Mouse (Mus musculus) limb, embryonic 14.5 days (tissue): Measurements from ENCODE around the gene Il1rap. TPM values are rescaled to one million over a fixed set of nuclear protein-coding genes. Genes with fewer than 3 reads are reported as not detected.

ENCODE experiments used
- ATAC-seq: fragments of 200-750 bp; cut with Nextera tagmentation; 2 replicates; pipeline ENCODE4 v1.8.0; 2017; ENCODE audit warnings: low read depth, moderate number of reproducible peaks, moderate TSS enrichment; ENCODE audit not compliant: low FRiP score
- DNase-seq: peaks from one replicate; pipeline ENCODE4 v3.0.0-alpha.2; 2015; ENCODE audit warnings: low spot score
- H3K27ac ChIP-seq: fragments of 300-500 bp; sonication (generic); replicated peaks from 2 replicates; pipeline ENCODE4 v1.5.1; 2014; ENCODE audit warnings: low read depth, mild to moderate bottlenecking, low read length, moderate library complexity, mixed read lengths
- H3K27me3 ChIP-seq: fragments of 300-500 bp; sonication (generic); 2 replicates; pipeline ENCODE4 v1.6.1; 2014; ENCODE audit warnings: low read length, mixed read lengths; ENCODE audit not compliant: control insufficient read depth, insufficient read depth
- H3K36me3 ChIP-seq: fragments of 300-500 bp; sonication (generic); 2 replicates; pipeline ENCODE4 v1.6.1; 2014; ENCODE audit warnings: mild to moderate bottlenecking, low read length, moderate library complexity, mixed read lengths; ENCODE audit not compliant: control insufficient read depth, insufficient read depth
- H3K4me1 ChIP-seq: fragments of 300-500 bp; sonication (generic); 2 replicates; pipeline ENCODE4 v1.6.1; 2014; ENCODE audit warnings: antibody characterized with exemption, low read length, mixed read lengths; ENCODE audit not compliant: control insufficient read depth, insufficient read depth
- H3K4me2 ChIP-seq: fragments of 300-500 bp; sonication (generic); replicated peaks from 2 replicates; pipeline ENCODE4 v1.6.1; 2014; ENCODE audit warnings: low read depth, mild to moderate bottlenecking, low read length, moderate library complexity; ENCODE audit not compliant: severe bottlenecking
- H3K4me3 ChIP-seq: fragments of 300-500 bp; sonication (generic); replicated peaks from 2 replicates; pipeline ENCODE4 v1.5.1; 2014; ENCODE audit warnings: low read length
- H3K9ac ChIP-seq: fragments of 300-500 bp; sonication (generic); 2 replicates; pipeline ENCODE4 v1.6.1; 2014; ENCODE audit warnings: mild to moderate bottlenecking, low read depth, low read length, moderate library complexity; ENCODE audit not compliant: severe bottlenecking
- H3K9me3 ChIP-seq: fragments of 300-500 bp; sonication (generic); 2 replicates; pipeline ENCODE4 v1.6.1; 2016; ENCODE audit warnings: low read length; ENCODE audit not compliant: control insufficient read depth
- POLR2A ChIP-seq: fragments of 200-500 bp; IDR thresholded peaks from 2 replicates; pipeline ENCODE4 v1.8.0; 2012; ENCODE audit warnings: inconsistent platforms, mild to moderate bottlenecking, moderate library complexity, borderline replicate concordance; ENCODE audit not compliant: insufficient read depth, insufficient read length; ENCODE audit errors: extremely low read depth
- WGBS: fragments of 180-500 bp; shearing (Covaris S2); extraction: QIAGEN DNeasy Blood & Tissue Kit; methylation state at CpG from one replicate; pipeline ENCODE4 v1.1.7; 2014; 5-methylcytosine and 5-hydroxymethylcytosine counted together
- polyA plus RNA-seq, 2 experiments: library from polyadenylated mRNA; depleted of rRNA in 1 of 2; stranded (reverse) in 1 of 2; unstranded in 1 of 2; fragments of >200 nt; fragmentation: Nextera tagmentation in 1 of 2; extraction: Ambion mirVana in 1 of 2; gene quantifications; 2 replicates each; pipeline versions ENCODE4 v1.2.1 to v1.2.3; 2012 to 2014

Gene Il1rap
- polyA plus RNA-seq, 2 experiments = 6.9 to 9.5 TPM

DNA sequence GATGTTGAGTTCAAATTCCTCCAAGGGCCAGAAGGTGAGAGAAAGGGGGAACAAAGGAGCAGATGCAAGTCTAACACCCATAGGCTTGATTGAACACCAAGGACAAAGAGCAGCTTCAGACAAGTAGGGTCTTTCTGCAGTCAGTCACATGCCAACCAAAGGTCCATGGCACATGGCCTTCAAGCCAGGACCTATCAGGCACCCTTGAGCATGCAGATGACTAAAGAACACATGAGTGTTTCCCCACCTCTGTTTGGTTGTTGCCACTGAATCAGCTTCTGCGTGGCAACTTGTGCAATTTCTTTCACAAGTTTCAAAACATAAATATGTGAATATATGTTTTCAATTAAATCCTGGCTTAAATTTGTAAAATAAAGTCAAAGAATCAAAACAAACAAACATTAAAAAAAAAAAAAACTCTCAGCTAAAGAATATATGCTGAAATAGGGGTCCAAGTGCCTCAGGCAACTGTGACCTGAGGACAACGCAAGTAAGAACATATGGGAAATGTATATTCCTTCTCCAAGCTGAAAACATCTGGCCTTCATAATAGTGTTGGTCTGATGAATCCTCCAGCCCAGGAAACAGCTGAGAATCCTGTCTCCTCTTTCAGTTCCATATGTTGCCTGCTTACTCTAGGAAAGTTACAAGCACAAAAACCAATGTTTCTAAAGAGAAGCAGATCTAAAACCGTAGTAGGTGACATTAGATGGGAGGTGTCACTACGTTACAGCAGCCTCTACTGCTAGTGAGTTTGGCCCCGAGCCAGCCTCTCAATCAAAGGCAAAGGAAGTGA, 142.6 kb downstream of the Il1rap start:
- Histone ChIP-seq H3K27me3 (no peaks in the 10 kb centered on the region), H3K4me1 (no peaks in the 10 kb centered on the region), H3K36me3 (no peaks in the 10 kb centered on the region), H3K9me3 (no peaks in the 10 kb centered on the region), H3K9ac (no peak overlapping the region), H3K4me3 (no peak overlapping the region), H3K27ac (no peak overlapping the region), H3K4me2 (no peak overlapping the region)
- no peak for TF ChIP-seq POLR2A
- peak; percentile 76 for ATAC-seq
- peak; percentile 44 for DNase-seq
- WGBS = 34% methylated on average over 5 of the region's 5 CpGs

- H3K36me3 ChIP-seq = no peaks in the 10 kb centered on the region
- no peaks in the 10 kb centered on the region for H3K9me3 ChIP-seq
- H3K9ac ChIP-seq = no peak overlapping the region
- no peaks in the 10 kb centered on the region for H3K27me3 ChIP-seq
- ATAC-seq = no peak
- DNase-seq = no peak
- no peak overlapping the region for H3K4me3 ChIP-seq
- no peak for TF ChIP-seq POLR2A
- no peaks in the 10 kb centered on the region for H3K4me1 ChIP-seq
- H3K27ac ChIP-seq = no peak overlapping the region
- no peak overlapping the region for H3K4me2 ChIP-seq
- 57% methylated on average over 3 of the region's 3 CpGs for WGBS
Measured at GRCm38 (mm10) chr16:26728139-26728538, 146.6 kb downstream of the Il1rap start.

DNA sequence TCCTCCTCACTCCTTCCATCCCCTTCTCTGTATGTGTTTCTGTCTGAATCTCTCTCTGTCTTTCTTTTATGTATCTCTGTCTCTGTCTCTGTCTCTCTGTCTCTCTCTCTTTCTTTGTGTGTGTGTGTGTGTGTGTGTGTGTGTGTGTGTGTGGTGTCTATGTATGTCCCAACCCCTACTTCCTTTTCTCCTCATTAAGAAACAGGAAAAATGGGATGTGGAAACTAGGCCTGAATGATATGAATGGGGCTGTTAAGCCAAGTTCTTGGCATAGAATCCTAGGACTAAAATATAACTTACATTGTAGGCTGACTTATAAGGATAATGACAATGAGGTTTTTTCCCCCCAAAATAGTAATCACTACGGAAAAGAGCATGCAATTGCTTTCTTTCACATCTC, 149.4 kb downstream of the Il1rap start:
- 85% methylated on average over 1 of the region's 1 CpGs for WGBS
- no peaks in the 10 kb centered on the region for H3K36me3 ChIP-seq
- TF ChIP-seq POLR2A = no peak
- H3K4me2 ChIP-seq = no peak overlapping the region
- H3K27me3 ChIP-seq = no peaks in the 10 kb centered on the region
- no peak for DNase-seq
- H3K4me1 ChIP-seq = no peaks in the 10 kb centered on the region
- H3K9me3 ChIP-seq = no peaks in the 10 kb centered on the region
- H3K4me3 ChIP-seq = no peak overlapping the region
- H3K9ac ChIP-seq = no peak overlapping the region
- H3K27ac ChIP-seq = no peak overlapping the region
- no peak for ATAC-seq

GRCm38 (mm10) chr16:26732566-26732965, 151.1 kb downstream of the Il1rap start:
- 88% methylated on average over 3 of the region's 3 CpGs for WGBS
- H3K4me2 ChIP-seq = no peak overlapping the region
- TF ChIP-seq POLR2A = no peak
- H3K36me3 ChIP-seq = no peaks in the 10 kb centered on the region
- no peak for DNase-seq
- H3K27ac ChIP-seq = no peak overlapping the region
- H3K9me3 ChIP-seq = no peaks in the 10 kb centered on the region
- no peaks in the 10 kb centered on the region for H3K4me1 ChIP-seq
- no peak overlapping the region for H3K4me3 ChIP-seq
- no peak overlapping the region for H3K9ac ChIP-seq
- ATAC-seq = no peak
- H3K27me3 ChIP-seq = no peaks in the 10 kb centered on the region

GRCm38 (mm10) chr16:26755381-26756155, 174.1 kb downstream of the Il1rap start:
- H3K4me2 ChIP-seq = no peak overlapping the region
- H3K27ac ChIP-seq = no peak overlapping the region
- no peaks in the 10 kb centered on the region for H3K36me3 ChIP-seq
- H3K4me1 ChIP-seq = no peaks in the 10 kb centered on the region
- H3K9me3 ChIP-seq = no peaks in the 10 kb centered on the region
- H3K9ac ChIP-seq = no peak overlapping the region
- 74% methylated on average over 5 of the region's 5 CpGs for WGBS
- no peak for TF ChIP-seq POLR2A
- DNase-seq = no peak
- no peak overlapping the region for H3K4me3 ChIP-seq
- no peaks in the 10 kb centered on the region for H3K27me3 ChIP-seq
- ATAC-seq = no peak
